Mouse (Mus musculus) G1E-ER4 (cell line): ENCODE results near the gene Arhgap15. TPM values are rescaled to one million over a fixed set of nuclear protein-coding genes. Genes with fewer than 3 reads are reported as not detected.

Experiments used
- GATA1 ChIP-seq: IDR thresholded peaks from one replicate; pipeline ENCODE4 v1.8.0; 2012; ENCODE audit warnings: low read length, inconsistent platforms
- polyA plus RNA-seq: library from polyadenylated mRNA; stranded (reverse); fragments of >175 nt; gene quantifications from 2 replicates; pipeline ENCODE4 v1.2.3, GENCODE M21; 2012

The Arhgap15 gene
- polyA plus RNA-seq, 1 experiment = 0.31 TPM

DNA sequence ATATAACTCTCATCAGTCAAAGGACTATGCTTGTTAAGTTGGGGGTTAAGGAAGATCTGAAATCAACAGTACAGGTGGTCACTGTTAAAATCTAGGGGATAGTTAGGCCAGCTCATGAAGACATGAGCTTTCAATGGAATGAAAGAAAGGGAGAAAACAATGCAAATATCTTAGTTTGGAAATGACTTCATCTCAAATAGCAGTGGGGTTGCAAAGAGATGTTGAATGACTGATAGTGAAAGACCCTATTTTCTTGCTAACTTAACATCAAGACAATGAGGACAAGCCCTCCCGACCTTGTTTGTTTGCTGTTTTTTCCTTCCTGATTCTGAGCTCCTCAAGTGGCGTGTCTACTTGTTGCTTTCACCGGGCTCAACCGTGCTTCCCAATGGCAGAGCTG is 597.6 kb downstream of the Arhgap15 start:
- no peak for TF ChIP-seq GATA1

DNA sequence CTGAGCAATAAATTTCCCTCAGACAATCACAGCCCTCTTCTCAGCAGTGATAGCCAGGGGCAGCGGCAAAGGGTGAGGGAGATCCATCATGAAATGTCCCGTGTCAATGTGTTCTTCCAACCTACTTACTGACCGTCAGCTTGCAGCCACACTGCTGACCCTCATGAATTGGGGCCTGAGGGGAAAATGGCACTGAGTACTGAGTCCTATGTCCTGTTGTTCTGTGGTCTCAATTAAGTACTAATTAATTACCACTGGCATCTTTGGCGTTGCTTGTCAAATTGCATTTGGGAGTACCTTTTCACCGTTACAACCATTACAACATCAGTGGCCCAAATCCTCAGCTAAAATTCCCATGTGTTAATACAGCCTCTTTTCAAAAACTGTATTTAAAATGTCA is 599.2 kb downstream of the Arhgap15 start:
- TF ChIP-seq GATA1 = no peak

DNA sequence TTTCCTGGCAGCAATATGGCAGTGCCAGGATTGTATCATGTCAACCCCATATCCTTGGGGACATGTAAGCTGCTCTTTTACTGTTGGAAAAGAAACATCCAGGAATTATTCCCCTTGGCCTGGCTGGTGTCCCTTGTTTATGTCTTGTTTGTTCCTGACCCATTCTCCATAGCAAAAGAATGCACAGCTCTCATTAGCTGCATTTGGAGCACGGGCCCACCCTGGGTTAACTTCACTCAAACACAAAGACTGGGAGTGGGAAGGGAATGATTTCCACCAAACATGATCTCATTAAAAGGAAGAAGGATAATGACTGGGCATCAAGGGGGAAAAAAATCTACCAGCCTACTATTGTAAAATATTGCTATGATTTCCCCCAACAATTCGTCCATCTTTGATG is 600.5 kb downstream of the Arhgap15 start:
- TF ChIP-seq GATA1 = no peak

DNA sequence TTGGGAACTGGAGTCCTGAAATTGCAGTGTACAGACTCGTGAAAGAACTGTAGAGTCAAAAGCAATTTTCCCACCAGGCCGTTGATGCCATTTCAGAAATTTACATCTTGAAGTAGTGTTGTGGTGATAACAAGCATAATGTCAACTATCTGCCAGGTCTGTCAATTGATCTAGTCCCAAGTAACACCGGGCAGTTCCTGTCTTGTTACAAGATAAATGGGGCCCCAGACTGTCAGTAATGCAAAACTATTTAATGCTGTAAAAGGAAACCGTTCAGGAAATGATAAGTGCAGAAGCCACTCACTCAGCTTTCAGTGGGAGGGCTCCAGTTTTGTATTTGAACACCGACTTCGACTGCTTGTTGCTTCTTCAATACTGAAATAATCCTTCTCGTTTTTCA is 604.3 kb downstream of the Arhgap15 start:
- TF ChIP-seq GATA1 = peak; percentile 68

DNA sequence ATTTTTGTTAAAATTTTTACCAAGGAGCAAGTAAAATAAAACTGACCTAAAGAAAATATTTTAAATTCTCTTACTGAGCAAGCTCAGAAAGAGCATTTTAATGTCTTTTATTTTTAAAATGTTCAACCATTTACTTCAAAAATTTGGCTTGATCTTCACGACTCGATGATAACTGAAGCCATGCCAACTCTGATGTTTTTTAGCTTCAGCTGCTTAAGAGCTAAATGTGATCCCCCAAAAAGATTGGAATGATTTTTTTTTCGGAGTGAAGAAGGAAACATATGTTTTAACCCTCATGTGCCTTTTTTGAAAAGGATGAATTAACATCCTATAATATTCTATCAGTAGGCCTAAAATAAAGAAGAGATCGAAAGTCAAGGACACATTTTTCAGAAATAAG is 605.0 kb downstream of the Arhgap15 start:
- TF ChIP-seq GATA1 = no peak

DNA sequence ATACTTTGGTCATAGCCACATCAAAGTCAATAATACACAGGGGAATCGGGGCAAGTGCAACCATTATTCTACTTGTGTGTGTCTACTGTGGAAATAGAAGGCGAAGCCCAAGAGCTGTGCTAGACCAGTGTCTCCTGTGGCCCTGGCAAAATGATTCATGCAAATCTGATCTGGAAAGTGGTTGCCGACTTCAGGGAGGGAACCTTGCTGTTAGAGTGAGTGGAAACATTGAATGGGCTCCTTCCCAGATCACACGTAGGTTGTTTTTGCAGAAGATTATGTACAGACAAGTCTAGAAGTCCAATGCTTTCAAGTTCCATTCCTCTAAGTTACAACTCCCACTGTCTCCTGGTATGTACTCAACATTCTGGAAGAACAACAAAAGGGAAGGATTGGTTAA is 606.2 kb downstream of the Arhgap15 start:
- TF ChIP-seq GATA1 = no peak

DNA sequence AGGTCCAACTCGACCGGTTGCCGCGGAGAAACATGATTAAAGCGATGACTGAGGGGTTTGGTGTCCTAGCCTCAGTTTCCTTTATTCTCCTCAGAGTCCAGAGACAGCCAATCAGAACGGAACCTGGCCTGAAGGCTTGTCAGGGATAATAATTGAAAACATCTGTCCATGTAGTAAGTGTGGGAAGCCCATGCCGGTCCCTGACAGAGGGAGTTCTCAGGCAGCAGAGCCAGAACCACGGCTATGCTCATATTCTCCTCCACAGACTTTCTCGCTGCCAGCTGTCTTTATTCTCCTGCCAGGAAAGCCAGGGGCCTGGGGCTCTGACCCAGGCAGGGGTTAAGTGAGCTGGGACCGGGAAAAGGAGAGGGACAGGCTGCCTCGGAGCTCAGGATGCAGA is 606.7 kb downstream of the Arhgap15 start:
- no peak for TF ChIP-seq GATA1

DNA sequence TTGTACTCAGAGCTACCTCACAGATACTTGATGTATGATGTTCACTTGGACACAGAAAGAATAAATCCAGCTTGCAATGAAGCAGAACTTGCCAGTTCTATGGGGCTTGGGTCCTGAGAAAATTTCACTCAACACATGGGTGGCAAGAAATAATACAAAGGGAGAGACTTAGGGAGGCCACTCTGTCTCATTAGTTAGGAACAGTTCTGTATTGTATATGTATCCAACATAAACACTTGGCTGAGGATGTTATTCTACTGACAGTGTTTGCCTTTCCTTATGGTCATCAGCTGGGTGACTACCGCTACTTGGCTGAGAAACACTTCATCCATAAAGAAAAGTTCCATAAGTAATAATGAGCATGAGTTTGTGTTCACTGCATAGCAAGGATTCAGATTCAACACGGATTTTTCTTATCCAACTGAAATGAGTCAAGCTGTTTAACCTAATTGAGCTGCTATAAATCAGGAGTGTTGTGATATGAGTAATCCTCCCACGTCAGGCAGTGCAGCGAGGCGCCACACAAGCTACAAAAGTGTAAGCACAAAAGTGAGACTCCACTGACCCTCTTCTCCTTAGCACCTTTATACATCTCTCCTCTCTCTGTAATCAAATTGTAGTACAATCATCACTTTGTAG is 607.7 kb downstream of the Arhgap15 start:
- TF ChIP-seq GATA1 = no peak

DNA sequence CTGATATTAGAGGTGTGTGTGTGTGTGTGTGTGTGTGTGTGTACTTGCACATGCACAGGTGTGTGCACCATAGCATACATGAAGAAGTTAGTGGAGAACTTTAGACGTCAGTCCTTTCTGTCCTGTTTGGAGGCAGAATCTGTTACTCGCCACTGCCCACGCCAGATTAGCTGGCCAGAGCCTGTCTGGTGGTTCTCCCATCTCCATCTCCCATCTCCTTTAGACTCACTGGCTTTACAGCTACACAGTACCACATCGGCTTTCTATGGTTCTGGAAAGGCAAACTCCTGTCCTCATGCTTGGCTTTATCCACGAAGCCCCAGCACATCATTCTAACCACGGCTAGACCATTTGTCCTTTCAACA is 608.2 kb downstream of the Arhgap15 start:
- no peak for TF ChIP-seq GATA1

DNA sequence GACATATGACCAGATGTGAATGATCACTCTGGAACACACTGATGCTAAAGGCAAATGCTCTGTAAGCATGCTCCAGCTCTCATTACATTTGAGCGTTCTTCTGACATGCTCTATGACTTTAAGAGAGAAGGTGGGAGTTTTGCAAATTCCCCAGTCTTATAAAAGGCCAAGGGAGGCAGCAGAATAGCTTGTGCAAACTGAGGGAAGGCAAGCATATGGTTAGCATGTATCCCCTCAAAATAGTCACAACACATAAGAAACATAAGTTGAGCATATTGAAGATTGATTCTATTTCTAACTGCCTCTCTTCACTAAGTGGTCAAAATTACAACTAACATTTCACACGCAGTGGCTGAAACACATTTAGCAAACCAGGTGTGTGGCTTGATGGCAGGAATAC is 631.6 kb downstream of the Arhgap15 start:
- TF ChIP-seq GATA1 = no peak

DNA sequence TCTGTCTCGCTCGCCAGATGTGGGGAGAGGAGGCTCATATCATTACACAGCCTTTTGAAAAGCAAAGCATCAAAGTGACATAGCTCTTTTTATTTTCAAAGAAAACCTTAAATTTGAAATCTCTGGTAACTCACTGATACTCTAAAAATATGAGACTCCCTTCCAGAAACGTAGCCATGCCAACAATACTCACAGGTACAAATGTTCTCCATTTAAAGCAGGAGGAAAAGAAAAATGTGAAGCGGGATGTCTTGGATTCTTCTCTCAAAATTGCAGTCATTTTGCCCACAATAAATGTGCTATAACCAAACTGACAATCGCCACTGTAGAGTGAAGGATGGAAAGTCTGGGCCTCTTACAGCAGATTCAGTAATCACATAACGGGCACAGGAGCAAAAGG is 635.9 kb downstream of the Arhgap15 start:
- no peak for TF ChIP-seq GATA1

DNA sequence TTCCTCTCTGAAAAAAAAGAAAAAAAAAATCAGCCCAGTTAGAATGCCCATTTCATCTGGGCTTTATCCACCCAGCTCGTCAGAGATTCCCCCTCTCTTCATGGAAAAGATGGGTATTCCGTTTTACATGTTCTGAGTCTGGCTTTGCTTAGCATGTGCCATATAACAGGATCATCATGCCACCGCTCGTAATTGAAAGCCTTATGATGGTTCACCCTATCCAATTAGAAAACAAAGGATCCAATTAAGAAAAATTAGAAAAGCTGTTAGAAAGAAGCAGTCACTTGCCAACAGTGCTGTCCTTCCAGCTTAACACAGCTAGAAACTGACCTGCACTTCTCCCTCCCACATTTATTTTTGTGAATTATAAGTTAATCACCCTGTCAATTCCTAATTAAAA is 640.9 kb downstream of the Arhgap15 start:
- no peak for TF ChIP-seq GATA1

DNA sequence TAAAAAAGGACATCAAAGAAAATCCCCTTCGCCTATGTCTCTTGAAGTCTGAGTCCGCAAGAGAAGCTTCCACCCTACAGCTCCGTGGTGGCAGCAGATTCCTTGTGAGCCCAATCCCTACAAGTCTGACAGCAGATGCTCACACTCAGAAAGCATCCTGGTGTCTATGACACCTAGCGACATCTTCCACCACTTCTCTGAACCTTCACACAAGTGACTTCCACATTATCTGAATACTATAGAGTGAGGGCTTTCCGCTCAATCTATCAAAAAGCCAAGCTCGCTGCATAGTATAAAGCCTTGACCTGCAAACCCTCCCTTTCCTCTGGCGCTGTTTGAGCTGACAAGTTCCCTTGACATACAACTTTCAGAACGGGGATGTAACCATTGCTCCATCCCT is 645.2 kb downstream of the Arhgap15 start:
- no peak for TF ChIP-seq GATA1

DNA sequence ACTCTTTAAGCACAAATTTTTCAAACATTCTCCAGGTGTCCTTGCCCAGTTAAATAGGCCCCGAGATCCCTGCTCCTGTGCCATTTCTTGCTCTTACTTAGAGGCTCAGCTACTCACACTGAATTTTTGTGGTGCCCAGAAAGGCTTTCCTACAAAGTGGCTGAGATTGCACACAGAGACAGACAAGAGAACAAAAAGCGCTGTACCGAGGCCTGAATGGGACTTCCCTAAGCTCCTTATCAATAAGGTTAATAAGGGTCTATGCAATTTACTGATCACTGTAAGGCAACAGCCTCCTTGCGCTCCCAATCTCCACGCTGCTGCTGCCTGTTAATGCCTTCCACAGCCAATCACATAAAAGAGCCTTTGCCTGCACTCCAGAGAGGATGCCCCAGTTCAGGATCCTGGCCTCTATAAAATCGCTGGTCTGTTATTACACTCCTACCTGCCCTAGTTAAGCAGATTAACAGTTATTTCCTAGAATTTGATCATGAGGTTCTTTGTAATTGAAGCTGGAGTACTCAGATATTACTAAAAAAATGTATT is 646.4 kb downstream of the Arhgap15 start:
- TF ChIP-seq GATA1 = no peak

DNA sequence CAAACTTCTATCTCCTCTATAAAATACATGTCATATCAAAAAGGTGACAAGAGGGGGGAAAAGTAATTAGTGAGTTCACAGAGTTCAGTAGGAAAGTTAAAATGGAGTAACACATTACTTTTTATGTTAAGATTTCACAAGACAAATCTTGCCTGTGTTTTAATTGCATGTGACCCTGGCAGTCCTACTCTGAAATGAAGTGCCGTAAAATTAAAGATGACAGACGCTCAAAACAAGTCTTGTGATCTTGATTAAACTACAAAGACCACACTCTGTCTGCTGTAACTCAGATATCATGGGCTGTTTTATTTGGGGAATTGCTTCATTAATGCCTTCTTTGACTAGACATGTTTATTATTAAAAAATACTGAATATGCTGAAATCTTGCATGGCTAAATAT is 647.0 kb downstream of the Arhgap15 start:
- TF ChIP-seq GATA1 = no peak

DNA sequence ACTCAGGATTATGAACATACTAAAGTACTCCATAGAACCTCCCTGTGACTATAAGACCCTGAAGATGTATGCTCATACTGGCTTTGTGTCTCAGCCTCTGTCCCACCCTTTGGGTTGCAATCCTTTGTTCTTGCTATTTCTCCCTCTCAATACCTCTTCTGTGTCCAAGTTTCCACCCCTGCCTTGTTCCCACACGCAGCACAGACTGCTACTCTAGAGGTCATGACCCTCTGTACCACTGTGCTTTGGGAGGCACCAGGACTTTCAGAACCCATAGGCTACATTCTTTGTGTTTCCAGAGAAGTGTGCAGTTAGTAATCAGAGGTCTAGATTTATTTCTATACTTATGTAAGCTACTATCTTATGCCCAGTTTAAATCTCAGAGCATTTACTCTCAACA is 648.6 kb downstream of the Arhgap15 start:
- TF ChIP-seq GATA1 = no peak

DNA sequence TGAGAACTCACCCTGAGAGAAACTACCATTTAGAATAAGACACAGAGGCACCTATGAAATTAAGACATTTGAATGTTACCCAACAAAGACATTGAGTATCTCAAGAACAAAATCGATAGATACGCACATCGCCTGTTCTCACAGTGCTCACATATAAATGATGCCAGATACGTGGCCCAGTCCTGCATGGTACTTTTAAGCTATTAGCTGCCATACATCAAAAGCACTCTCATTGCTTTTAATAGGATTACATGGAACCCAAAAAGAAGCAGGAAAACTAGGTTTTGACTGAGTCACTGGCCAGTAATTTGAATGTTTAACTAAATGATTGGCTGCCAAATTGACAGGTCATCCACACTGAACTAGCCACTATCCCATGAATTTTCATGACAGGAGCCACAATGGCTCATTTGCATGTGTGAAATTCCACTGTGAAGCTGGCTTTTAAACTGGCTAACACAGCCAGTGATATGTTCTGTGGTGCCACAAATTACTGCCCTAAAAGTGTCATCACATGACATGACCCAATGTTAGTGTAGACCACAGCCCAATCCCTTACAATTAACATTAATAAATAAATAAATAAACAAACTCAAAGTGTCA is 649.2 kb downstream of the Arhgap15 start:
- TF ChIP-seq GATA1 = no peak
